Comparison of ENCODE assay signal across 15 mouse cellular contexts in genomic region chr3:101740906-101741305, GRCm38 (mm10).
DNase-seq lines count a peak whose midpoint lies in the region.
"Had no signal": no experiment of that assay in that cellular context is flagged by ENCODE, and none has a peak within 500 bp of the region (broad histone marks: within the 10 kb centered on the region; RNA-seq: fewer than 3 reads in every experiment).

No protein-coding gene starts in this region.

- peak; percentile 61 for DNase-seq in heart, adult 11 months
- no peak for DNase-seq in heart, adult 9 months (ENCODE audit: low spot score in 2 of 2)
- peak; percentile 15 for DNase-seq in right cerebral cortex, adult 18-20 months
- DNase-seq in right cerebral cortex, adult 2 months (ENCODE audit: low spot score in 2 of 2) = no peak
- DNase-seq in telencephalon, adult 2 months (ENCODE audit: low read depth, low spot score) = peak; percentile 44
- no peak for DNase-seq in embryo, embryonic 11 days
- DNase-seq: adrenal gland, adult 2 months; adrenal gland, postnatal 10 days; adrenal gland, postnatal 25 days; cerebellum, adult 11-12 months; cerebellum, adult 2 months; cerebellum, adult 9-10 months; cerebellum, postnatal 10 days; cerebellum, postnatal 36 days; forebrain, postnatal 0 days had no signal

Comparison
In these comparisons a context has a peak if more than half of its experiments do, and no peak if none do; other contexts are left out.
1. DNase-seq: peak in heart, adult 11 months (single experiment), right cerebral cortex, adult 18-20 months (single experiment) and telencephalon, adult 2 months (single experiment); none in heart, adult 9 months (0 of 2), right cerebral cortex, adult 2 months (0 of 2) and embryo, embryonic 11 days (single experiment).